Mouse (Mus musculus) intestine, postnatal 0 days (tissue): ENCODE results near the gene Bpifa2. TPM values are rescaled to one million over a fixed set of nuclear protein-coding genes. Genes with fewer than 3 reads are reported as not detected.
A peak's percentile ranks its signal among the peaks of the same experiment; 100 is the strongest.
"Not testable (repeated sequence)": the region's sequence is repeated elsewhere in the genome, so short reads cannot be mapped to it uniquely, and the experiment has no call there.

ENCODE experiments used
- ATAC-seq: fragments of 200-750 bp; cut with Nextera tagmentation; 2 replicates; pipeline ENCODE4 v1.8.0; 2017; ENCODE audit warnings: mild to moderate bottlenecking, moderate TSS enrichment, moderate library complexity
- H3K27ac ChIP-seq: fragments of 300-500 bp; sonication (generic); 2 replicates; pipeline ENCODE4 v1.5.1; 2014; ENCODE audit warnings: mild to moderate bottlenecking, low read depth, low read length, moderate library complexity
- H3K27me3 ChIP-seq: fragments of 300-500 bp; sonication (generic); replicated peaks from 2 replicates; pipeline ENCODE4 v1.6.1; 2014; ENCODE audit warnings: low read length, mixed read lengths; ENCODE audit not compliant: control insufficient read depth, insufficient read depth
- H3K36me3 ChIP-seq: fragments of 300-500 bp; sonication (generic); 2 replicates; pipeline ENCODE4 v1.6.1; 2014; ENCODE audit warnings: mild to moderate bottlenecking, moderate library complexity; ENCODE audit not compliant: control insufficient read depth, insufficient read depth
- H3K4me1 ChIP-seq: fragments of 300-500 bp; sonication (generic); replicated peaks from 2 replicates; pipeline ENCODE4 v1.6.1; 2014; ENCODE audit warnings: antibody characterized with exemption, low read length, mixed read lengths; ENCODE audit not compliant: control insufficient read depth, insufficient read depth
- H3K4me2 ChIP-seq: fragments of 300-500 bp; sonication (generic); replicated peaks from 2 replicates; pipeline ENCODE4 v1.6.1; 2014; ENCODE audit warnings: low read depth, mild to moderate bottlenecking, moderate library complexity
- H3K4me3 ChIP-seq: fragments of 300-500 bp; sonication (generic); 2 replicates; pipeline ENCODE4 v1.5.1; 2014; ENCODE audit warnings: low read depth, low read length
- H3K9ac ChIP-seq: fragments of 300-500 bp; sonication (generic); 2 replicates; pipeline ENCODE4 v1.6.1; 2014; ENCODE audit warnings: mild to moderate bottlenecking, low read depth, low read length
- H3K9me3 ChIP-seq: fragments of 300-500 bp; sonication (generic); 2 replicates; pipeline ENCODE4 v1.6.1; 2016; ENCODE audit warnings: mixed run types; ENCODE audit not compliant: control insufficient read depth
- CTCF ChIP-seq: sonication (generic); IDR thresholded peaks from 2 replicates; pipeline ENCODE4 v1.5.1; 2016; ENCODE audit warnings: low read depth, mild to moderate bottlenecking, control low read depth, antibody characterized with exemption, moderate library complexity
- WGBS: fragments of 180-500 bp; shearing (Covaris S2); extraction: QIAGEN DNeasy Blood & Tissue Kit; methylation state at CpG from one replicate; pipeline ENCODE4 v1.1.7; 2014; 5-methylcytosine and 5-hydroxymethylcytosine counted together
- polyA plus RNA-seq: library from polyadenylated mRNA; unstranded; fragments of >200 nt; fragmentation: Nextera tagmentation; extraction: Ambion mirVana; gene quantifications from 2 replicates; pipeline ENCODE4 v1.2.1, GENCODE M21; 2015

Bpifa2 gene
- polyA plus RNA-seq, 1 experiment from 2014 or later = not detected

DNA sequence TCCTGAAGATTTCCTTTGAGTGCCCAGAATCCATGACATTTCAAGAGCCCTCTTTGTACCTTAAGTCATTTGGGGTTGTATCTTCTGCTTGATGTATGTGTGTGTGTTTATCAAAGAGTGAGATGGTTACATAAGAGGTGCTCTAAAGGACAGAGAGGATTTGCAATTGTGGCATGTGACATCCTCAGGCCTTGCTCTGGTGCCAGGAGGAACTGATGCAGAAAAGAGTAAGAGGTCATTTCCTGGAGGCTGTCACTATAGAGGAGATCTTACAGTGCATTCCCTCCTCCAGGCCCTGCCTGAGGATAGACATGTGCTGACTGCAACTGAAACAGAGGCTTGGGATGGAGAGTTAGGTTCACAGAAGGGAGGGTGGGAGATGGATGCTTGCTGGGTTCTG lies 7.0 kb upstream of the Bpifa2 start:
- H3K27me3 ChIP-seq = no peaks in the 10 kb centered on the region
- no peaks in the 10 kb centered on the region for H3K9me3 ChIP-seq
- no peak overlapping the region for H3K4me2 ChIP-seq
- H3K9ac ChIP-seq = no peak overlapping the region
- H3K36me3 ChIP-seq = no peaks in the 10 kb centered on the region
- no peak overlapping the region for H3K27ac ChIP-seq
- H3K4me3 ChIP-seq = no peak overlapping the region
- no peaks in the 10 kb centered on the region for H3K4me1 ChIP-seq
- no peak for TF ChIP-seq CTCF
- ATAC-seq = no peak

GRCm38 (mm10) chr2:154004456-154004855 lies 3.6 kb upstream of the Bpifa2 start:
- Histone ChIP-seq H3K9me3 (no peaks in the 10 kb centered on the region), H3K36me3 (no peaks in the 10 kb centered on the region), H3K4me1 (no peaks in the 10 kb centered on the region), H3K27me3 (no peaks in the 10 kb centered on the region), H3K9ac (no peak overlapping the region), H3K27ac (no peak overlapping the region), H3K4me3 (no peak overlapping the region), H3K4me2 (no peak overlapping the region)
- TF ChIP-seq CTCF = no peak
- WGBS = 64% methylated on average over 1 of the region's 1 CpGs
- ATAC-seq = no peak

DNA sequence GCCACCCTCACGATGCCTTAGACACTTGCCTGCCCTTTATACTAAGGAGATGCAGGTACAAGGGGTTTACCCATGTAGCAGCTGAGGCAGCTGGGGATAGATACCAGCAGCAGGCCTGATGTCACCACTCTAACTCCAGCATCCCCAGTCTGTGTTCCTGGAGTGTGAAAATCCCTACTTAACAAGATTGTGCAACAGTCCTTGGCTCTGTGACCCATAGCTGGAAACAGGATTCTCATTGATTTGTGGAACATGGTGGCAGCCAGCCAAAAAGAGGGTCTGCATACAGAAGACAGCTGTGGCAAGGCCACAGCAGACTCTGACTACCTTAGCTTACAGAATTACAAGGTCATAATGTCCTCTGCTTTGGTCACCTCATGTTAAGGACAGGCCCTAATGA lies 3.0 kb upstream of the Bpifa2 start:
- H3K27me3 ChIP-seq = no peaks in the 10 kb centered on the region
- no peaks in the 10 kb centered on the region for H3K4me1 ChIP-seq
- H3K9ac ChIP-seq = no peak overlapping the region
- WGBS = 77% methylated on average over 1 of the region's 1 CpGs
- H3K36me3 ChIP-seq = no peaks in the 10 kb centered on the region
- no peak overlapping the region for H3K4me3 ChIP-seq
- no peak overlapping the region for H3K4me2 ChIP-seq
- no peak for TF ChIP-seq CTCF
- H3K9me3 ChIP-seq = no peaks in the 10 kb centered on the region
- ATAC-seq = no peak
- no peak overlapping the region for H3K27ac ChIP-seq

- no peak overlapping the region for H3K9ac ChIP-seq
- no peak overlapping the region for H3K27ac ChIP-seq
- no peak overlapping the region for H3K4me2 ChIP-seq
- H3K36me3 ChIP-seq = no peaks in the 10 kb centered on the region
- no peaks in the 10 kb centered on the region for H3K9me3 ChIP-seq
- no peak for ATAC-seq
- no peaks in the 10 kb centered on the region for H3K4me1 ChIP-seq
- WGBS = 88% methylated on average over 4 of the region's 4 CpGs
- H3K4me3 ChIP-seq = no peak overlapping the region
- no peaks in the 10 kb centered on the region for H3K27me3 ChIP-seq
- no peak for TF ChIP-seq CTCF
These were observed 2.3 kb upstream of the Bpifa2 start for GRCm38 (mm10) chr2:154005734-154006133.

- WGBS = 76% methylated on average over 2 of the region's 2 CpGs
- no peaks in the 10 kb centered on the region for H3K36me3 ChIP-seq
- ATAC-seq = no peak
- H3K27me3 ChIP-seq = no peaks in the 10 kb centered on the region
- H3K9me3 ChIP-seq = no peaks in the 10 kb centered on the region
- TF ChIP-seq CTCF = peak; percentile 19; the same call in 1 of the 2 replicates
- H3K4me1 ChIP-seq = no peaks in the 10 kb centered on the region
- no peak overlapping the region for H3K9ac ChIP-seq
- H3K4me3 ChIP-seq = no peak overlapping the region
- H3K27ac ChIP-seq = no peak overlapping the region
- no peak overlapping the region for H3K4me2 ChIP-seq
These were observed 1.7 kb upstream of the Bpifa2 start for GRCm38 (mm10) chr2:154006331-154006730.

DNA sequence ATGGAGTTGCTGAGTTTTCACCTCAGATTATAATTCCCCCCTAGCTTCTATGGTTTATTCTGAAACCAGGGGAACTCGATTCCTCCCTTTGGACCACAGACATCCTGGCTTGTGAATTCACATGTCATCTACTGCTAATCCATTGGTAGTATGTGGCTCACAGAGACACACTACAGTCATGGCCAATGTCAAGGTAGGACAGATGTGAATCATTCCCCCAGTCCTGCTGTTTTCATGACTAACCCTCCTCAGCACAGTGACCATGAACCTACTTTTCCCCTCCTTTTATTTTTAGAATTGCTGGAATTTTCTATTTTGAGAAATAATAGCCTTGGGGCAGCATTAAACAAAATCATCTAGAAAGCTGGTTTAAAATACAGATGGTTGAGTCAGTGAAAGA lies 684 bp upstream of the Bpifa2 start:
- H3K9ac ChIP-seq = no peak overlapping the region
- no peaks in the 10 kb centered on the region for H3K9me3 ChIP-seq
- H3K27ac ChIP-seq = no peak overlapping the region
- 79% methylated on average over 1 of the region's 1 CpGs for WGBS
- no peak for TF ChIP-seq CTCF
- no peaks in the 10 kb centered on the region for H3K4me1 ChIP-seq
- H3K27me3 ChIP-seq = no peaks in the 10 kb centered on the region
- no peak overlapping the region for H3K4me3 ChIP-seq
- no peaks in the 10 kb centered on the region for H3K36me3 ChIP-seq
- no peak for ATAC-seq
- no peak overlapping the region for H3K4me2 ChIP-seq

DNA sequence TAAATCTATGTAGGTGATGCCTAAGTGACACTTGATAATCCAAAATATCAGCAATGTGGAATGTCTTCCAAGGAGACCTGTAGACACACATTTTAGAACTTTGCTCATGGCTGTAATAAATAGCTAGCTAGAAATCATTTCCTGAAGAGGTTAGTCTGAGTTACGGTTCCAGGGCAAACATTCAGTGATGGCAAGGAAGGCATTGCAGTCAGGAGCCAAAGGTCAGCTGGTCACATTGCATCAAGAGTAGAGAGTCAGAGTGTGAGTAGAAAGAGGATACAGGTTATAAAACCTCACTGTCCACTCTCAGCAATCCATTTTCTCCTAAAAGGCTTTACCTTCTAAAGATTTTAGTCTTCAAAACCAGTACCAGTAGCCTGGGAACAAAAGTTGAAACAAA lies 9.9 kb downstream of the Bpifa2 start:
- Histone ChIP-seq H3K4me3 (no peak overlapping the region), H3K36me3 (no peaks in the 10 kb centered on the region), H3K27me3 (no peaks in the 10 kb centered on the region), H3K9me3 (no peaks in the 10 kb centered on the region), H3K9ac (no peak overlapping the region), H3K4me2 (no peak overlapping the region), H3K4me1 (no peaks in the 10 kb centered on the region), H3K27ac (no peak overlapping the region)
- TF ChIP-seq CTCF = no peak
- WGBS = 40% methylated on average over 1 of the region's 1 CpGs
- no peak for ATAC-seq

- not testable (repeated sequence) for H3K9ac ChIP-seq, H3K27ac ChIP-seq, H3K4me2 ChIP-seq, H3K9me3 ChIP-seq, ATAC-seq, H3K27me3 ChIP-seq, H3K4me1 ChIP-seq, H3K4me3 ChIP-seq, H3K36me3 ChIP-seq
- 87% methylated on average over 4 of the region's 4 CpGs for WGBS
These were observed 16.6 kb downstream of the Bpifa2 start for GRCm38 (mm10) chr2:154024676-154025075.
